Mouse (Mus musculus) embryonic fibroblast, embryonic 13.5 days (primary cell): Measurements from ENCODE around the gene Abl1.

ENCODE experiments used
- CTCF ChIP-seq: IDR thresholded peaks from 2 replicates; pipeline ENCODE4 v1.5.1; 2011; ENCODE audit warnings: mild to moderate bottlenecking, control low read depth, low read length, moderate library complexity, borderline replicate concordance; ENCODE audit not compliant: insufficient read depth
- POLR2A ChIP-seq: IDR thresholded peaks from 2 replicates; pipeline ENCODE4 v1.6.1; 2011; ENCODE audit warnings: low read depth, mild to moderate bottlenecking, control low read depth, low read length, moderate library complexity

- TF ChIP-seq CTCF (0 out of 2 replicates have a peak, but pooled peaks have one; percentile 18), POLR2A (no peak)
Measured at GRCm38 (mm10) chr2:31847908-31848307, 159.7 kb downstream of the Abl1 start.
